Mouse (Mus musculus) MN1 (cell line): ENCODE data around the gene Zfp213.
"Not testable (repeated sequence)": the region's sequence is repeated elsewhere in the genome, so short reads cannot be mapped to it uniquely, and the experiment has no call there.

ENCODE experiments used
- DNase-seq: peaks from one replicate; pipeline ENCODE4 v3.0.0-alpha.2; 2016; ENCODE audit warnings: low spot score

The Zfp213 gene

GRCm38 (mm10) chr17:23563595-23564367 lies at the start of gene Zfp213:
Zfp213 (minus strand) TSS chr17:23564238.
- DNase-seq, result peak; percentile 98

- DNase-seq, result peak; percentile 85
Measured at GRCm38 (mm10) chr17:23610361-23610800, 46.3 kb upstream of the Zfp213 start.

GRCm38 (mm10) chr17:23609612-23610011 lies 45.6 kb upstream of the Zfp213 start:
- peak; percentile 34 for DNase-seq

GRCm38 (mm10) chr17:23605220-23605619 lies 41.2 kb upstream of the Zfp213 start:
- DNase-seq, result no peak

- no peak for DNase-seq
Measured at GRCm38 (mm10) chr17:23604394-23604793, 40.4 kb upstream of the Zfp213 start.

GRCm38 (mm10) chr17:23603542-23603941 lies 39.5 kb upstream of the Zfp213 start:
- DNase-seq, result no peak

GRCm38 (mm10) chr17:23603077-23603476 lies 39.0 kb upstream of the Zfp213 start:
- no peak for DNase-seq

- no peak for DNase-seq
Measured at GRCm38 (mm10) chr17:23601836-23602585, 38.0 kb upstream of the Zfp213 start.

- DNase-seq, result no peak
Measured at GRCm38 (mm10) chr17:23600641-23601622, 36.9 kb upstream of the Zfp213 start, which contains the start of gene Zscan10. Zscan10 (plus strand) TSS chr17:23600856.

GRCm38 (mm10) chr17:23599605-23600063 lies 35.6 kb upstream of the Zfp213 start:
- DNase-seq, result peak; percentile 68

GRCm38 (mm10) chr17:23598582-23599552 lies 34.8 kb upstream of the Zfp213 start, which contains the start of gene Zfp13:
Zfp13 (minus strand) TSS chr17:23599487.
- peak; percentile 97 for DNase-seq

- DNase-seq, result not testable (repeated sequence)
Measured at GRCm38 (mm10) chr17:23595139-23595538, 31.1 kb upstream of the Zfp213 start.

GRCm38 (mm10) chr17:23592926-23593300 lies 28.9 kb upstream of the Zfp213 start:
- DNase-seq, result no peak

GRCm38 (mm10) chr17:23592208-23592925 lies 28.3 kb upstream of the Zfp213 start:
- DNase-seq, result peak; percentile 99

- DNase-seq, result no peak
Measured at GRCm38 (mm10) chr17:23587253-23587652, 23.2 kb upstream of the Zfp213 start.

- peak; percentile 78 for DNase-seq
Measured at GRCm38 (mm10) chr17:23585721-23586491, 21.9 kb upstream of the Zfp213 start.

- DNase-seq, result peak; percentile 24
Measured at GRCm38 (mm10) chr17:23584786-23585185, 20.7 kb upstream of the Zfp213 start.

- no peak for DNase-seq
Measured at GRCm38 (mm10) chr17:23575951-23576552, 12.0 kb upstream of the Zfp213 start.

- no peak for DNase-seq
Measured at GRCm38 (mm10) chr17:23574130-23574529, 10.1 kb upstream of the Zfp213 start.
